Mouse (Mus musculus) cortical plate, adult 2 months (tissue): ENCODE measurements around the gene Zmat5.

Experiments used
- CTCF ChIP-seq: fragments of 200-500 bp; IDR thresholded peaks from 2 replicates; pipeline ENCODE4 v1.5.1; 2011; ENCODE audit warnings: mild to moderate bottlenecking, control low read depth, low read length; ENCODE audit not compliant: insufficient read depth; ENCODE audit errors: extremely low read depth
- POLR2A ChIP-seq: fragments of 200-500 bp; IDR thresholded peaks from 2 replicates; pipeline ENCODE4 v1.6.1; 2011; ENCODE audit warnings: mild to moderate bottlenecking, low read length, control low read depth; ENCODE audit not compliant: insufficient read depth; ENCODE audit errors: extremely low read depth

DNA sequence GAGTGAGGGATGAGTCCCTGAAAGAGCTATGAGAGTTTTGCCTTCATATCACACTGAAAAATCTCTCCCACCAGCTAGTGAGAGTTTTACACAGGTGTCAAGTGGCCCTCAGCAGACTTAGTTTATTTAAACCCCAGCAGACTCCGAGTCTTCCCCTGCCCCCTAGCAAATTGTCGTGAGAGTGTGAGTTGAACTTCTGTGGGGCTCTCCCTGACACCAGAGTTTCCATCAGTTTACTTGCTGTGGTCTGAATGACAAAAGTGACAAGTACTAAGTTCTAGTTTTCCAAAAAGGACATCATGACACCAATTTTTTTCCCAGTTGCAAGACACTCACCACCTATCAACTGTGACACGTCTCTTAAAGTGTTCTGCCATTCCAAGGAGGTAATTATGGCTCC is 16.6 kb upstream of the Zmat5 start:
- TF ChIP-seq CTCF (no peak), POLR2A (no peak)
